Mouse (Mus musculus): ENCODE measurements around the gene Plekhm2. TPM values are rescaled to one million over a fixed set of nuclear protein-coding genes. Genes with fewer than 3 reads are reported as not detected.

Gene Plekhm2
- polyA plus RNA-seq, 1 experiment from 2014 or later: 9.8 TPM

DNA sequence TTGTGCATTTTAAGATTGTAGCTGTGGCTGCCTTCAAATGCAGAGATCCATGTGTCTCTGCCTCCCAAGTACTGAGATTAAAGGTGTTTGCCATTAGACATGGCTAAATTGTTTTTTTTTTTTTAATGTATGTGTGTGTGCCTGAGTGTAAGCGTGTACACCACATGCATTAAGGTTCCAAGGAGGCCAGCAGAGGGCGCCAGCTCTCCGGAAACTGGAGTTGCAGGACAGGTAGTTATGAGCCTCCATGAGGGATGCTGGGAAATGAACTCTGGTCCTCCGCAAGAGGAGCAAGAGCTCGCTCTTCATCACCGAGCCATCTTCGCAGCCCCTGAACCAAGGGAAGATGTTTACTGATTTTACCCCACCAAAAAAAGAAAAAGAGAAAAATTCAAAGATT is 87.8 kb downstream of the Plekhm2 start:
- no peak overlapping the region for H3K4me3 ChIP-seq
- 95% methylated on average over 7 of the region's 7 CpGs for WGBS

DNA sequence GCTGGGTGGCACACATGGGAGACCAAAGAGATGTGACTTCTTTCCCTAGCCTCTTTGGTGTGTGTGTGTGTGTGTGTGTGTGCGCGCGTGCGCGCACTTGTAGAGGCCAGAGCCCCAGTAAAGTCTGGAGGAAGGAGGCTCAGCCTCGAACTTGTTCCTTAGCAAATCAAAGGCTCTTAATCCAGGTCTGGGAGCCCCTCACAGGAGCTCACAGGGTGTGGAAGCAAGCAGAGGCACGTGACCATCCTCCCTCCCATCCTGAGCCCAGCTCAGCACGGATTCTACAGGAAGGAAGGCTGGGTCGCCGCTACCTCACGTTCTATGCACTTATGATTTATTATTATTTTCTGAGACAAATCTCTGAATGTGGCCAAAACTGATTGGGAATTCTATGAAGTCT is 88.3 kb downstream of the Plekhm2 start:
- no peaks in the 10 kb centered on the region for H3K9me3 ChIP-seq
- H3K27me3 ChIP-seq: no peaks in the 10 kb centered on the region
- WGBS: 80% methylated on average over 11 of the region's 11 CpGs
- peaks cover 42% of the 10 kb centered on the region for H3K36me3 ChIP-seq
- H3K4me2 ChIP-seq (replicated peaks): no peak overlapping the region
- H3K4me3 ChIP-seq: no peak overlapping the region
- H3K4me1 ChIP-seq: 0 out of 2 replicates have a peak, but pooled peaks cover 4% of the 10 kb centered on the region
- H3K27ac ChIP-seq: no peak overlapping the region
- H3K9ac ChIP-seq: no peak overlapping the region
- ATAC-seq (ENCODE audit: insufficient number of reproducible peaks, insufficient read depth, low FRiP score, low TSS enrichment): no peak

More for the DNA sequence above, 87.8 kb downstream of the Plekhm2 start:
- no peak overlapping the region for H3K4me2 ChIP-seq (replicated peaks)
- H3K27ac ChIP-seq: no peak overlapping the region
- ATAC-seq (ENCODE audit: insufficient number of reproducible peaks, insufficient read depth, low FRiP score, low TSS enrichment): no peak
- H3K9ac ChIP-seq: no peak overlapping the region
- peaks cover 43% of the 10 kb centered on the region for H3K36me3 ChIP-seq
- H3K27me3 ChIP-seq: no peaks in the 10 kb centered on the region
- no peaks in the 10 kb centered on the region for H3K9me3 ChIP-seq
- 0 out of 2 replicates have a peak, but pooled peaks cover 4% of the 10 kb centered on the region for H3K4me1 ChIP-seq

Other genes starting within 250 kb of the Plekhm2 start
- not detected in 2 replicates for gene Clcnkb, start 248.9 kb downstream of the Plekhm2 start, polyA plus RNA-seq (2016; fragmentation: Nextera tagmentation; extraction: Ambion mirVana)
- gene Hspb7, start 244.1 kb downstream of the Plekhm2 start, polyA plus RNA-seq (2016; fragmentation: Nextera tagmentation; extraction: Ambion mirVana): not detected in 2 replicates
- gene Srarp, start 228.8 kb downstream of the Plekhm2 start, polyA plus RNA-seq (2016; fragmentation: Nextera tagmentation; extraction: Ambion mirVana): not detected in 2 replicates
- gene Zbtb17, start 220.2 kb downstream of the Plekhm2 start, polyA plus RNA-seq (2016; fragmentation: Nextera tagmentation; extraction: Ambion mirVana): 54.4 and 56.5 TPM in 2 replicates
- gene Spen, start 126.3 kb downstream of the Plekhm2 start, polyA plus RNA-seq (2016; fragmentation: Nextera tagmentation; extraction: Ambion mirVana): 15.0 and 15.9 TPM in 2 replicates
- 71.3 and 77.2 TPM in 2 replicates for gene Fblim1, start 58.8 kb downstream of the Plekhm2 start, polyA plus RNA-seq (2016; fragmentation: Nextera tagmentation; extraction: Ambion mirVana)
- gene Tmem82, start 46.3 kb downstream of the Plekhm2 start, polyA plus RNA-seq (2016; fragmentation: Nextera tagmentation; extraction: Ambion mirVana): 0.54 and 0.56 TPM in 2 replicates
- gene Slc25a34, start 41.1 kb downstream of the Plekhm2 start, polyA plus RNA-seq (2016; fragmentation: Nextera tagmentation; extraction: Ambion mirVana): not detected in 2 replicates
- 1.5 TPM in 1 of 2 replicates, not detected in the other for gene Rsc1a1, start 20.7 kb upstream of the Plekhm2 start, polyA plus RNA-seq (2016; fragmentation: Nextera tagmentation; extraction: Ambion mirVana)
- gene Ddi2, start 58.5 kb upstream of the Plekhm2 start, polyA plus RNA-seq (2016; fragmentation: Nextera tagmentation; extraction: Ambion mirVana): 28.7 and 29.5 TPM in 2 replicates
- not detected in 2 replicates for gene Agmat, start 81.8 kb upstream of the Plekhm2 start, polyA plus RNA-seq (2016; fragmentation: Nextera tagmentation; extraction: Ambion mirVana)
- gene Dnajc16, start 126.0 kb upstream of the Plekhm2 start, polyA plus RNA-seq (2016; fragmentation: Nextera tagmentation; extraction: Ambion mirVana): 4.1 and 4.7 TPM in 2 replicates
- 18.1 and 21.9 TPM in 2 replicates for gene Casp9, start 128.7 kb upstream of the Plekhm2 start, polyA plus RNA-seq (2016; fragmentation: Nextera tagmentation; extraction: Ambion mirVana)
- gene Cela2a, start 161.3 kb upstream of the Plekhm2 start, polyA plus RNA-seq (2016; fragmentation: Nextera tagmentation; extraction: Ambion mirVana): not detected in 2 replicates
- gene Ctrc, start 181.5 kb upstream of the Plekhm2 start, polyA plus RNA-seq (2016; fragmentation: Nextera tagmentation; extraction: Ambion mirVana): not detected in 2 replicates
- 54.3 and 58.1 TPM in 2 replicates for gene Efhd2, start 210.0 kb upstream of the Plekhm2 start, polyA plus RNA-seq (2016; fragmentation: Nextera tagmentation; extraction: Ambion mirVana)

Data from embryonic facial prominence, embryonic 12.5 days (tissue).